ENCODE assay signal across 19 mouse cellular contexts in genomic region chr14:24631994-24632393, GRCm38 (mm10).
DNase-seq lines count a peak whose midpoint lies in the region; TF ChIP-seq lines count a peak whose summit lies in the region.
"Had no signal": no experiment of that assay in that cellular context is flagged by ENCODE, and none has a peak within 500 bp of the region (broad histone marks: within the 10 kb centered on the region; RNA-seq: fewer than 3 reads in every experiment).

No protein-coding gene starts in this region.

- H3K4me3 ChIP-seq in cerebellum, adult 2 months (replicated peaks; ENCODE audit: insufficient read depth, low read depth, low read length) = no peak overlapping the region
- H3K4me3 ChIP-seq: embryonic facial prominence, embryonic 13.5 days; embryonic facial prominence, embryonic 15.5 days; erythroblast, embryonic 14.5 days; forebrain, embryonic 10.5 days; forebrain, embryonic 12.5 days; gastrocnemius, adult 2 months had no signal

- TF ChIP-seq POLR2A in cerebellum, adult 2 months (IDR thresholded peaks at IDR 0.05; ENCODE audit: borderline replicate concordance, insufficient read depth, low read length) = no peak

- DNase-seq in cerebellum, adult 11-12 months = peak; percentile 53
- DNase-seq in cerebellum, postnatal 14 days = no peak
- peak; percentile 41 to 59 for DNase-seq in cerebellum, adult 2 months
- no peak for DNase-seq in cerebellum, postnatal 10 days
- peak; percentile 63 for DNase-seq in cerebellum, adult 9-11 months
- no peak for DNase-seq in cerebellum, adult 11 months
- peak; percentile 72 for DNase-seq in brain, adult 2 months (ENCODE audit: low read depth, low spot score)
- DNase-seq: adrenal gland, adult 8-10 months; adrenal gland, postnatal 14 days; adrenal gland, postnatal 36 days; B cell, adult 2 months; embryo, embryonic 11 days; gastrocnemius, adult 2 months had no signal

- 33% methylated on average over 1 of the region's 1 CpGs for WGBS in cerebellum, adult 2 months

- H3K27ac ChIP-seq in cerebellum, adult 2 months (ENCODE audit: insufficient read depth, low read length) = no peak overlapping the region
- H3K27ac ChIP-seq: embryonic facial prominence, embryonic 13.5 days; embryonic facial prominence, embryonic 15.5 days; forebrain, embryonic 10.5 days; forebrain, embryonic 12.5 days; gastrocnemius, adult 2 months had no signal

- H3K27me3 ChIP-seq in cerebellum, adult 2 months (ENCODE audit: control insufficient read depth, insufficient read depth, low read length) = no peaks in the 10 kb centered on the region
- H3K27me3 ChIP-seq: CH12.LX; embryonic facial prominence, embryonic 13.5 days; embryonic facial prominence, embryonic 15.5 days; forebrain, embryonic 12.5 days had no signal

- 0 out of 2 replicates have a peak, but pooled peaks have one; percentile 2 for TF ChIP-seq CTCF in cerebellum, adult 2 months (IDR thresholded peaks at IDR 0.05; ENCODE audit: borderline replicate concordance, insufficient read depth, low read depth, low read length)

- H3K4me1 ChIP-seq in cerebellum, adult 2 months (ENCODE audit: control insufficient read depth, insufficient read depth, low read length) = peaks cover 11% of the 10 kb centered on the region
- H3K4me1 ChIP-seq: embryonic facial prominence, embryonic 13.5 days; embryonic facial prominence, embryonic 15.5 days; forebrain, embryonic 10.5 days; forebrain, embryonic 12.5 days had no signal

Comparison
In these comparisons a context has a peak if more than half of its experiments do, and no peak if none do; other contexts are left out.
1. DNase-seq: peak in cerebellum, adult 11-12 months (single experiment), cerebellum, adult 2 months (2 of 2), cerebellum, adult 9-11 months (single experiment) and brain, adult 2 months (single experiment); none in cerebellum, postnatal 14 days (0 of 2), cerebellum, postnatal 10 days (0 of 2) and cerebellum, adult 11 months (single experiment).